Mouse (Mus musculus): ENCODE data around the gene Cyp2c55. TPM values are rescaled to one million over a fixed set of nuclear protein-coding genes. Genes with fewer than 3 reads are reported as not detected.

The Cyp2c55 gene
- total and polyA plus RNA-seq, 2 experiments from 2014 or later: not detected

- Histone ChIP-seq H3K36me3 (ENCODE audit: insufficient read depth) (no peaks in the 10 kb centered on the region), H3K9ac (no peak overlapping the region), H3K27me3 (ENCODE audit: insufficient read depth, low read length) (no peaks in the 10 kb centered on the region), H3K4me1 (ENCODE audit: insufficient read depth) (no peaks in the 10 kb centered on the region), H3K27ac (ENCODE audit: low read depth, low read length) (no peak overlapping the region), H3K4me2 (ENCODE audit: low read depth) (no peak overlapping the region), H3K4me3 (ENCODE audit: low read depth, low read length) (no peak overlapping the region), H3K9me3 (ENCODE audit: low read length) (no peaks in the 10 kb centered on the region)
- TF ChIP-seq CTCF (IDR thresholded peaks at IDR 0.05; ENCODE audit: low read depth): no peak
- 95% methylated on average over 1 of the region's 1 CpGs for WGBS
- ATAC-seq (no peak), DNase-seq (no peak)
Measured at GRCm38 (mm10) chr19:39005132-39005531, 1.7 kb upstream of the Cyp2c55 start.

- ATAC-seq (no peak), DNase-seq (no peak)
- no peaks in the 10 kb centered on the region for H3K36me3 ChIP-seq (ENCODE audit: insufficient read depth)
- no peak overlapping the region for H3K9ac ChIP-seq
- no peak overlapping the region for H3K4me2 ChIP-seq (ENCODE audit: low read depth)
- no peak overlapping the region for H3K4me3 ChIP-seq (ENCODE audit: low read depth, low read length)
- no peak for TF ChIP-seq CTCF (IDR thresholded peaks at IDR 0.05; ENCODE audit: low read depth)
- H3K27me3 ChIP-seq (ENCODE audit: insufficient read depth, low read length): no peaks in the 10 kb centered on the region
- H3K4me1 ChIP-seq (ENCODE audit: insufficient read depth): no peaks in the 10 kb centered on the region
- 91% methylated on average over 1 of the region's 1 CpGs for WGBS
- no peak overlapping the region for H3K27ac ChIP-seq (ENCODE audit: low read depth, low read length)
- H3K9me3 ChIP-seq (ENCODE audit: low read length): no peaks in the 10 kb centered on the region
Measured at GRCm38 (mm10) chr19:39057928-39058327, 51.1 kb downstream of the Cyp2c55 start.

- no peak for DNase-seq
- no peak within 1 kb of the TSS for H3K9ac ChIP-seq
- H3K36me3 ChIP-seq (ENCODE audit: insufficient read depth): no peaks in the 10 kb centered on the region
- H3K9me3 ChIP-seq (ENCODE audit: low read length): no peaks in the 10 kb centered on the region
- WGBS: 68% methylated on average over 2 of the region's 2 CpGs
- H3K4me2 ChIP-seq (ENCODE audit: low read depth): no peak within 1 kb of the TSS
- no peaks in the 10 kb centered on the region for H3K4me1 ChIP-seq (ENCODE audit: insufficient read depth)
- no peak within 1 kb of the TSS for H3K27ac ChIP-seq (ENCODE audit: low read depth, low read length)
- H3K4me3 ChIP-seq (ENCODE audit: low read depth, low read length): no peak within 1 kb of the TSS
- ATAC-seq: no peak
- no peaks in the 10 kb centered on the region for H3K27me3 ChIP-seq (ENCODE audit: insufficient read depth, low read length)
- TF ChIP-seq CTCF (IDR thresholded peaks at IDR 0.05; ENCODE audit: low read depth): no peak
Measured at GRCm38 (mm10) chr19:39060719-39061118, 53.9 kb downstream of the Cyp2c55 start, which contains the start of gene Cyp2c65. Cyp2c65 (plus strand) TSS chr19:39061015.

Small RNAs within 50 kb of the gene (microRNA-seq; reads per million reads assigned to microRNA genes)
- gene Gm23800: 0 reads per million in 2 experiments

Other genes starting within 250 kb of the Cyp2c55 start
- gene Noc3l, start 187.8 kb upstream of the Cyp2c55 start, total RNA-seq (2014; rRNA removed): 11.8 and 12.0 TPM in 2 replicates
- gene Noc3l, start 187.8 kb upstream of the Cyp2c55 start, polyA plus RNA-seq (2015; fragmentation: Nextera tagmentation; extraction: Ambion mirVana): 1.5 and 1.9 TPM in 2 replicates
- gene Tbc1d12, start 170.4 kb upstream of the Cyp2c55 start, total RNA-seq (2014; rRNA removed): 30.7 and 34.2 TPM in 2 replicates
- gene Tbc1d12, start 170.4 kb upstream of the Cyp2c55 start, polyA plus RNA-seq (2015; fragmentation: Nextera tagmentation; extraction: Ambion mirVana): 5.2 and 5.5 TPM in 2 replicates
- gene Hells, start 76.1 kb upstream of the Cyp2c55 start, total RNA-seq (2014; rRNA removed): 4.7 and 8.1 TPM in 2 replicates
- gene Hells, start 76.1 kb upstream of the Cyp2c55 start, polyA plus RNA-seq (2015; fragmentation: Nextera tagmentation; extraction: Ambion mirVana): 2.7 and 4.8 TPM in 2 replicates
- gene Cyp2c65, start 54.0 kb downstream of the Cyp2c55 start, total RNA-seq (2014; rRNA removed): 0.23 TPM in 1 of 2 replicates, not detected in the other
- gene Cyp2c65, start 54.0 kb downstream of the Cyp2c55 start, polyA plus RNA-seq (2015; fragmentation: Nextera tagmentation; extraction: Ambion mirVana): not detected in 2 replicates
- not detected in 2 replicates for gene Cyp2c66, start 106.9 kb downstream of the Cyp2c55 start, total RNA-seq (2014; rRNA removed)
- not detected in 2 replicates for gene Cyp2c66, start 106.9 kb downstream of the Cyp2c55 start, polyA plus RNA-seq (2015; fragmentation: Nextera tagmentation; extraction: Ambion mirVana)

Data from forebrain, postnatal 0 days (tissue).